Mouse (Mus musculus) urinary bladder, adult 18-20 months (tissue): ENCODE data around the gene Rsad1.

Source experiments
- DNase-seq, 2 experiments: peaks; one replicate each; pipeline ENCODE4 v3.0.0; 2022; ENCODE audit warnings: low spot score in 2 of 2, mixed read lengths in 2 of 2

Gene Rsad1

DNA sequence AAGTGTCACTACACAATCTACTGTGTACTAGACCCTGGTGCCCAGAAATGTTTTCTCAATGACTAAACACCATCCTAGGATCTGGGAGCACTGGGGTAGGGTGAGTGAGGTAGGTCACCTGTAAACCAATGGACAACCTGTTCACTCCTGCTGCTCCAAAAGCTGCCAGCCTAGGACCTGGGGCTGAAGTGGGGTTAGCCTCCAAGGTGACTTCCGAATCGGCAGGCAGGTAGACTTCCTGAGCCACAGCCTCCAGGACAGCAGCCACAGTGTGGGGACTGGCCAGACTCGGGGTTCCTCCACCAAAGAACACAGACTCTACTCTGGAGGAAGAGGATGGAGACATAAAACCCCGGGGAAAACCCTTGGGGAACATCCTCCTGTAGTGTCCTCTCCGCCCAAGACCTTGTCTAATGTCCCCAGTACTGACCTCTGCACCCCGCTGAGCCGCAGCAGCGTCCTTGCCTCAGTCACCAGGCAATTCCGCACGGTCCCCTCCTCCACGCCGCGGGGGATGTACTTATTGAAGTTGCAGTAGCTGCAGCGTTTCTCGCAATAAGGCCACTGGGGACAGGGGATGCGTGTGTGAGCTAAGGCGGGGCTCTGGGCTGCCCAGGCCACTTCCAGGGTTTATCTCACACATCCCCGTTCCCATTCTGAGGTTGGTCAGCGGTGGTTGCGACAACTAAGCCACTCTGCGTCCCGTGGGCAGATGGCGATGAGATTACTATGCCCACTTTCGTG lies 842 bp downstream of the Rsad1 start:
- DNase-seq: peak; percentile 33 to 48

DNA sequence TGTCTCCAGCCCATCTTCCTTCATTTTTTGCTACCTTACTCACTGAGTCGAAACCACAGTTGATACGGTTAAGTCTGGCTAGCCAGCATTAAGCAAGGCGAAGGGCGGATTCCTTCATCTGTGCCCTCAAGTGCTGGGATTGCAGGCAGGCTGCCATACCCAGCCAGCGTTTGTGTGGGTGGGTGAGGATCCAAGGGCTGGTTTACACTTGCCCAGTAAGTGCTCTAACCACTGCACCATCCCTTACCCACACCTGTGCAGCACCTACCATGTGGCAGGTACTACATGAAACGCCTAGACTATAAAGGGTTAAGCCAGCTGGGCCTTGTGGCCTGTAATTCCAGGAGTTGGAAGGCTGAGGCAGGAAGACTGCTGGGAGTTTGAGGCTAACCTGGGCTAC lies 1.8 kb downstream of the Rsad1 start:
- DNase-seq: no peak

GRCm38 (mm10) chr11:94546381-94546780 lies 2.7 kb downstream of the Rsad1 start:
- no peak for DNase-seq

DNA sequence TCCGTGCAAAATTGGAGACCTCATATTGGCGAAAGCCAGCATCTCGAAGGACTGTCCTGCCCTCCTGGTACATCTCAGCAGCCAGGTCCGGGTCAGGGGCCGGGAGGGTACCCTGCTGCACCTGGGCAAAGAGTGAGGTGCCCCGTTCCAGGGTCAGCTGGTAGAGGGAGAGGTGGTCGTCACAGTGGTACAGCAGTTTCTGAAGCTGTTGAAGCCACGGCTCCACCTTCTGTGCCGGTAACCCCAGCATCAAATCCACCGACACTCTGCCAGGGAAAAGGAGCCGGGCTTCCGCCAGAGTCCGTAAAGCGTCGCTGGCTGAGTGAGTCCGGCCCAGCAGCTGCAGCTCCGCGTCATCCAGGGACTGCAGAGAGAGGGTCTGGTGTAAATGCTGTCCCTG lies 4.6 kb downstream of the Rsad1 start:
- no peak for DNase-seq

GRCm38 (mm10) chr11:94543932-94544331 lies 5.1 kb downstream of the Rsad1 start:
- peak; percentile 86 to 94 for DNase-seq

GRCm38 (mm10) chr11:94543344-94543743 lies 5.7 kb downstream of the Rsad1 start:
- no peak for DNase-seq

DNA sequence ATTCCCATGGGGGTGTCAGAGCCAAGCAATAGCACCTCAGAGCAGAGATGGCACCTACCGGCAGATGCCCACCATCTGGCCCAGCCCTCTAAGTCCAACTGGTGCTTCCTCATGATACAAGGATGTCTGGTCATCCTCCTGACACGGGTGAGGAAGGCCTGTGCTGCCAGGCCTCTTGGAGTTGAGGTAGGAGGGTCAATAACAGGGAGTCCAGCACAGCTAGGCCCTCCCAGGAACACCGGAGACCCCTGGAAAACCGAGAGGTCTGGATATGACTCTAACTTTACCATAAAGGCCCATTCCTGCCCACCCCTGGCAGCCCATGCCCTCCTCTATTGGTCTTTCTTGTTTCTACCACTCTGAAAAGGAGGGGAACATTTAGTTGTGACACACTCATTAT lies 6.7 kb downstream of the Rsad1 start:
- DNase-seq: no peak

GRCm38 (mm10) chr11:94539761-94540160 lies 9.3 kb downstream of the Rsad1 start:
- DNase-seq: no peak

- peak; percentile 55 to 62 for DNase-seq
These were observed 10.2 kb downstream of the Rsad1 start for GRCm38 (mm10) chr11:94538733-94539292.

DNA sequence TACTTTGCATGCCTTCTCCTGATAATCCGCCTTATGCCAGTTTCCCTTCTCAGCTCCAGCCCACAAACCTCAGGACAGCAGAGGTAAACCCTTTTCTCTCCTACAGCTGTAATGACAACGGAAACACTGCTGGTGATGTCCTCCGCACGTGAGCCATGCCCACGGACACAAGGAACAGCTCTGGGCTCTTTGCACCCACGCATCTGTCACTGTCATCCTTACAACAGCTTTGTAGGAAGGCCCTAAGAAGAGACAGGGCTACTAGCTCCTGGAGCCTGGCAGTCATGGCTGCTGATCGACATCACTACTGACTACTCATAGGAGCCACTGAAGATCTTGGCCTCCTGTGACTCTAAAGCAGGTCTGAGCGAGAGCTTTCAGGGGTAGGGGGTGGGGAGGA lies 15.9 kb downstream of the Rsad1 start:
- DNase-seq: no peak

- no peak for DNase-seq
These were observed 20.2 kb downstream of the Rsad1 start for GRCm38 (mm10) chr11:94528879-94529278.

GRCm38 (mm10) chr11:94526171-94526879 lies 22.7 kb downstream of the Rsad1 start:
- no peak for DNase-seq

GRCm38 (mm10) chr11:94521219-94521843 lies 27.7 kb downstream of the Rsad1 start, which contains the start of gene Mycbpap:
TSS of gene Mycbpap (minus strand) at chr11:94521742.
- peak; percentile 35 to 67 for DNase-seq

DNA sequence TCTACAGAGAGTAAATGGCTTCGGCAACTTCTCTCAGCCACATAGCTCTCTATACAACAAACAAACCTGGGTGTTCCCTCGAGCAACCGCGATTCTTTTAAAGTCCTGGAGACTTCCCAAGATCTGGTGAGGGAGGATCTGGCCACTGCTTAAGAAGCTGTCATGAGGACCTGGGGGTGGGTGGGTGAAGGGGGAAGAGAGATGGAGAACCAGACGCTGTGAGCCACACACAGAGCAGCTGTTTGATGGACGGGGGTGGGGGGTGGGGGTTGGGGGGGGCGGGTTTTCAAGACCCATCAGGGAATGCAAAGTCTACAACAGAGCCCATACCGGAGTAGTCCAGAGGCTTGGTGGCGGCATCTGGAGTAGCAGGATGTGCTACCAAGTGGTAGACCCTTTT lies 35.6 kb downstream of the Rsad1 start:
- no peak for DNase-seq

DNA sequence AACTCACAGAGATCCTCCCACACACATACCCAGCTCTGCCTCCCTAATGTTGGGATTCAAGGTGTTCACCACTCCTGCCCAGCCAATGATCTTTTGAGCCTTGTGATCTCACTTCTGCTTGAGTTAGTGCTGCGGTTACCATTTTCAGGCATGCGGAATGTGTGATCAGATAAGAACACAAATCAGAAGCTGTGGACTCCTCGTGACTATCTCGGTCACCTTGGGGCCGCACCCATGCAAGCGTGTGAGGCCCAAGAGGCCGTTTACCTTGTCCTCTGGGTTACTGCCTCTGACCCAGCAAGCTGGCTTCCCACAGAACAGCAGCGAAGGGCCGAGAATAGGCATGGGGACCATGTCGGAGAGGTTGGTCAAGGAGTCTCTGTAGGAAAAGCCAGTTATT lies 40.1 kb downstream of the Rsad1 start:
- peak; percentile 29 to 39 for DNase-seq

GRCm38 (mm10) chr11:94501482-94501881 lies 47.6 kb downstream of the Rsad1 start:
- no peak for DNase-seq

GRCm38 (mm10) chr11:94500362-94500761 lies 48.7 kb downstream of the Rsad1 start:
- DNase-seq: no peak

GRCm38 (mm10) chr11:94499661-94500152 lies 49.3 kb downstream of the Rsad1 start, which contains the start of gene Epn3:
TSS of gene Epn3 (minus strand) at chr11:94499974.
- peak; percentile 64 to 74 for DNase-seq

DNA sequence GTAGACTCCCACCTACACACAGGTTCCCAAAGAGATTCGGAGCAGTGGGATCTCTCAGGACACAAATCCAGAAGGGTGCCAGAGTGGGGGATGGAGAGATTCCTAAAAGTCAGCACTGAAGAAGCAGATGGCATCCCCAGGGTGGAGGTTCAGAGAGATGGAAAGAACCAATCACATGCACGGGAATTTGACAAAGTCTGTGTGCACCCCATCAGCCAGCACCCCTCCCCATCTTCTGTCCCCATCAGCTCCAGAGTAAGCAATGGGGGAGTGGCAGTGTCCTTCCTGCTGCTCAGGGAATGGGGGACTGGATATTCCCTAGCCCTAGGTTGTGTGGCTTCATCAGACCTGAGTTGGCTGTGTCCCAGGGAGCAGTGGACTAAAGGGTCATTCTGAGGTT lies 50.0 kb downstream of the Rsad1 start:
- peak in 1 of 2 experiments; percentile 21 for DNase-seq

GRCm38 (mm10) chr11:94498093-94498996 lies 50.7 kb downstream of the Rsad1 start:
- peak; percentile 56 to 83 for DNase-seq

DNA sequence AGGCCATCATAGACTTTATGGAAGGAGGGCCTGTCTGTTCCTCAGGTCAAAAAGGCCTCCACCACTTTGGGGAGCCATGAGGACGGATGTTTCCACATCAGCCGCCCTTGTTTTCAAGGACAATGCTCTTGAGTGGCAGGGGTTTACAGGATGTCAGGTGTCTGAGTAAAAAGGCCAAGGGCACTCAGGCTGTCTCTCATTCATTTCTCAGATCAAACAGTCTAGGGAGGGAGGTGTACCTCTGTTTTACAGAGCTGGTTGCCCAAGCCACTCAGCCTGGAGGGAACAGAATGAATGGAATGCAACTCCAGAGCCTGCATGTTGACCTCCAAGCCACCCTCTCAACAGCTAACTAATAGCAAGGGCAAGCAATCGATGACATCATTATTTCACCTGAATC lies 53.6 kb downstream of the Rsad1 start:
- no peak for DNase-seq
